Mouse (Mus musculus) adrenal gland, postnatal 36 days (tissue): ENCODE results near the gene Tnni3k. TPM values are rescaled to one million over a fixed set of nuclear protein-coding genes. Genes with fewer than 3 reads are reported as not detected.

Source experiments
- DNase-seq, 2 experiments: peaks; one replicate each; pipeline ENCODE4 v3.0.0; 2021; ENCODE audit warnings: mixed read lengths in 1 of 2
- total RNA-seq, 2 experiments: library from RNA; stranded (reverse); gene quantifications; 2 replicates each; pipeline ENCODE4 v1.2.3; 2021

Tnni3k gene
- total RNA-seq, 2 experiments from 2014 or later: not detected

GRCm38 (mm10) chr3:154825739-154826138 is 229.5 kb downstream of the Tnni3k start:
- DNase-seq: no peak

- no peak for DNase-seq
Measured at GRCm38 (mm10) chr3:154824713-154825112, 230.5 kb downstream of the Tnni3k start.

- peak; percentile 48 to 62 for DNase-seq
Measured at GRCm38 (mm10) chr3:154819684-154820083, 235.5 kb downstream of the Tnni3k start.

- peak; percentile 56 to 68 for DNase-seq
Measured at GRCm38 (mm10) chr3:154817732-154818131, 237.5 kb downstream of the Tnni3k start.

- DNase-seq: peak in 1 of 2 experiments; percentile 3
Measured at GRCm38 (mm10) chr3:154816801-154817625, 238.2 kb downstream of the Tnni3k start.

- DNase-seq: no peak
Measured at GRCm38 (mm10) chr3:154816231-154816630, 239.0 kb downstream of the Tnni3k start.

GRCm38 (mm10) chr3:154815606-154816005 is 239.6 kb downstream of the Tnni3k start:
- DNase-seq: no peak

- DNase-seq: no peak
Measured at GRCm38 (mm10) chr3:154812893-154813292, 242.3 kb downstream of the Tnni3k start.

- DNase-seq: no peak
Measured at GRCm38 (mm10) chr3:154811833-154812232, 243.4 kb downstream of the Tnni3k start.

- DNase-seq: no peak
Measured at GRCm38 (mm10) chr3:154811281-154811680, 243.9 kb downstream of the Tnni3k start.

GRCm38 (mm10) chr3:154810273-154810870 is 244.8 kb downstream of the Tnni3k start:
- no peak for DNase-seq

- no peak for DNase-seq
Measured at GRCm38 (mm10) chr3:154806626-154807025, 248.6 kb downstream of the Tnni3k start.

- peak; percentile 18 to 23 for DNase-seq
Measured at GRCm38 (mm10) chr3:154800888-154801429, 254.2 kb downstream of the Tnni3k start.

GRCm38 (mm10) chr3:154800454-154800853 is 254.8 kb downstream of the Tnni3k start:
- no peak for DNase-seq

- DNase-seq: no peak
Measured at GRCm38 (mm10) chr3:154798806-154799205, 256.4 kb downstream of the Tnni3k start.

- DNase-seq: no peak
Measured at GRCm38 (mm10) chr3:154793571-154793970, 261.6 kb downstream of the Tnni3k start.

- DNase-seq: no peak
Measured at GRCm38 (mm10) chr3:154787611-154788010, 267.6 kb downstream of the Tnni3k start.

GRCm38 (mm10) chr3:154786354-154786753 is 268.9 kb downstream of the Tnni3k start:
- DNase-seq: no peak

- no peak for DNase-seq
Measured at GRCm38 (mm10) chr3:154778836-154779595, 276.2 kb downstream of the Tnni3k start.

- DNase-seq: no peak
Measured at GRCm38 (mm10) chr3:154771651-154772050, 283.6 kb downstream of the Tnni3k start.

- DNase-seq: no peak
Measured at GRCm38 (mm10) chr3:154766321-154766720, 288.9 kb downstream of the Tnni3k start.

GRCm38 (mm10) chr3:154764115-154764514 is 291.1 kb downstream of the Tnni3k start:
- DNase-seq: no peak
